Comparison of ENCODE assay signal across 8 mouse cellular contexts in the genomic region with DNA sequence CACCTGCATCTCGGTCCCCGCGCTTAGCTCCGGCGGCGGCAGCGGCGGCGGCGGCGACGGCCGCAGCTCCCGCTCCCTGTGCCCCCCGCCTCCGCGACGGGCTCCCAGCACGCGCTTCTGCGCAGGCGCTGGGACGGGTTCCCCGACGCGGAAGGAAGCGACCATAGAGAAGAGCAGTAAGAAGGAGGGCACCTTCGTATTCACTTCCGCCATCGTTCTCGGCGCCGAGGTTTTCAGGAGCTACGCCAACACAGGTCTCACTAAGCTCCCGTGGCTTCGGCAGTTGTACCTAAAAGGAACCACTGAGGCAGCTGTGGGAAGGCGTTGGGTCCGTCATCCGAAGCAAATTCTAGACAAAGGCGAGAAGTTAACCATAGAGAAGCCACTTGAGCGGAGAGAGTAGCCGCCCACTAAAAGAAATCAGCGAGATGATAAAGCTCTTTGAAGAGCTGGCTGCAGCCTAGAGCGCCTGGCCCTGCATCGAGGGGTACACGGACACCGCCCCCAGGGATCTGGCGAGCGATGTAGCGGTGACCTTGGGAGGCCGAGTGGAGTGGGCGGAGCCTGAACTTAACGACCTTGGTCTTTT. TPM values are rescaled to one million over a fixed set of nuclear protein-coding genes. Genes with fewer than 3 reads are reported as not detected.
DNase-seq lines count a peak whose midpoint lies in the region; ATAC-seq and TF ChIP-seq lines count a peak whose summit lies in the region.

A gene (minus strand): TSS at position 432 of the 589 bp plus-strand sequence.

- peak; percentile 97 for DNase-seq in ZHBTc4 (ENCODE audit: low read depth, low spot score)
- peak; percentile 66 to 87 for DNase-seq in cerebellum, postnatal 4 days (ENCODE audit: low spot score in 2 of 2)
- DNase-seq in gastrocnemius, adult 18-20 months (ENCODE audit: low spot score): peak; percentile 85
- DNase-seq in left cerebral cortex, adult 2 months (ENCODE audit: extremely low spot score in 1 of 2, low spot score in 2 of 2): peak; percentile 85 to 88
- peak; percentile 88 to 90 for DNase-seq in right cerebral cortex, adult 2 months (ENCODE audit: low spot score in 2 of 2)
- peak; percentile 74 to 83 for DNase-seq in urinary bladder, postnatal 36 days (ENCODE audit: low spot score in 2 of 2)

- peaks cover 20% of the 10 kb centered on the region for H3K36me3 ChIP-seq in hindbrain, embryonic 16.5 days (ENCODE audit: control insufficient read depth, insufficient read depth, low read length)

- peak; percentile 95 for ATAC-seq in hindbrain, embryonic 16.5 days
- peak; percentile 70 for ATAC-seq in megakaryocyte, adult 5-6 weeks (ENCODE audit: poor library complexity, severe bottlenecking)

- peak within 1 kb of the TSS; percentile 94 for H3K4me3 ChIP-seq in hindbrain, embryonic 16.5 days (ENCODE audit: low read length)
- peak within 1 kb of the TSS; percentile 75 for H3K4me3 ChIP-seq in left cerebral cortex, adult 2 months

- peaks cover 16% of the 10 kb centered on the region for H3K4me1 ChIP-seq in hindbrain, embryonic 16.5 days (ENCODE audit: control insufficient read depth, insufficient read depth, low read depth, low read length)

- H3K4me2 ChIP-seq in hindbrain, embryonic 16.5 days (ENCODE audit: low read length): peak within 1 kb of the TSS; percentile 96

- no peaks in the 10 kb centered on the region for H3K27me3 ChIP-seq in hindbrain, embryonic 16.5 days (replicated peaks; ENCODE audit: control insufficient read depth, insufficient read depth, low read length)

- TF ChIP-seq CTCF in left cerebral cortex, adult 2 months (IDR thresholded peaks at IDR 0.05): peak; percentile 45

- H3K27ac ChIP-seq in hindbrain, embryonic 16.5 days (ENCODE audit: low read depth, low read length): peak within 1 kb of the TSS; percentile 97
- peak within 1 kb of the TSS; percentile 99 for H3K27ac ChIP-seq in left cerebral cortex, adult 2 months

- intact Hi-C loops in left cerebral cortex, adult 2 months (cut with DNase I): loop anchor here (1.0 to 5.0 kb wide), 2 partner anchors 27 to 78 kb away; a partner anchor contains a TSS

- H3K9me3 ChIP-seq in hindbrain, embryonic 16.5 days (ENCODE audit: control insufficient read depth, low read length): no peaks in the 10 kb centered on the region

- peak within 1 kb of the TSS; percentile 97 for H3K9ac ChIP-seq in hindbrain, embryonic 16.5 days (ENCODE audit: low read depth, low read length)

- under 1% methylated on average over 53 of the region's 53 CpGs for WGBS in hindbrain, embryonic 16.5 days

RNA-seq across cellular contexts. Expression of the gene that starts here (rescaled TPM):
- total RNA-seq in gastrocnemius, adult 18-20 months (2021): 10 to 100 TPM; 49.2 to 51.0 TPM
- polyA plus RNA-seq in hindbrain, embryonic 16.5 days (2015; fragmentation: Nextera tagmentation; extraction: Ambion mirVana): 70.7 and 76.5 TPM in 2 replicates
- total RNA-seq in left cerebral cortex, adult 2 months (2021): 10 to 100 TPM; 76.5 to 78.3 TPM
- total RNA-seq in megakaryocyte, adult 5-6 weeks (2015): 18.2 and 20.6 TPM in 2 replicates
- 9.9 and 10.6 TPM in 2 replicates for total RNA-seq in megakaryocyte, adult 5-6 weeks (2017)

Comparison
In these comparisons a context has a peak if more than half of its experiments do, and no peak if none do; other contexts are left out.
1. Peak in every context shown above with its lines: DNase-seq, ATAC-seq, H3K4me3 ChIP-seq and H3K27ac ChIP-seq.